Mouse (Mus musculus) megakaryocyte-erythroid progenitor cell, adult 5 weeks (primary cell): ENCODE data around the gene Gfi1. TPM values are rescaled to one million over a fixed set of nuclear protein-coding genes. Genes with fewer than 3 reads are reported as not detected.

Source experiments
- polyA plus RNA-seq: library from polyadenylated mRNA; stranded (reverse); fragments of >175 nt; gene quantifications from 2 replicates; pipeline ENCODE4 v1.2.3, GENCODE M21; 2012

Gene Gfi1
- polyA plus RNA-seq: 86.7 and 138 TPM in 2 replicates

DNA sequence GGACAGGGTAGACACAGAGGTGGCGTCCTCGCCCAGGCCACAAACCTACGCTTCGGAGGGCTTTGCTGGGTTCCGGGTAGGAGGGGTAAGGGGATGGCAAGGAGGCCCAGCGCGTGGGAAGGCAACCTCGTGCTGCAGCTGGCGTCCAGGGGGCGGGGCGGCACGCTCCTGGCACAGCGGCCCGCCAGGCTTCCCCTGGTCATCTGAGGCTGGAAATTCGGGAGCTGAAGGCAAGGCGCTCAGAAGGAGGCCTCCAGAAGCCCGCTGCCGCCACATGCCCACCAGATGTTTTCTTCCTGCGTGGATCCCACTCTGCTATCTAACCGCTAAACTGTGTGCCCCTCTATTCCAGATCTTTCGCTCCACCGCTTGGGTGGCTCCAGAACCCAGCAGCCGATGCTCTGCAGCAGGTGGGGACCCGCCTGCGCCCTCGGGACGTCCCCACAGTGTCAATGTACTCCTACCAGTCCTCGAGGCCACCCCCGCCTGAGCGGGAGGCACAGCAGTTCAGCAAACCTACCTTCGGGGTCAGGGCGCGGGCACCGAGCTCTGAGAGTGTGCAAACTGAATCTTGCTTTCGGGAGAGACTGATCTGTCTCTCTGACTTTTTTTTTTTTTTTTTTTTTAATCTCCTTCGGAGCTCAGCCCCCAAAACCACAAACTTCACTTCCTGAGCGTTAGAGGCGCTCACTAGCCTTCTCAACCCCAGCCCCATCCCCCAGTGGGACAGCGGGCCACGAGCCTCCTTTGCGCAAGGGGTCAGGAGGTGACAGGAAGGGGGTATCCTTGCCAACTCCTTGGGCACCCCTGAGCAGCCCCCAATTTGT is at the start of gene Gfi1:
Gene Gfi1 (minus strand): TSS at position 602 of the 827 bp plus-strand sequence.

Other genes starting within 250 kb of the Gfi1 start
- 0.09 TPM in 1 of 2 replicates, not detected in the other for gene Gm42669, start 218.4 kb downstream of the Gfi1 start, polyA plus RNA-seq
- not detected in 2 replicates for gene 1700028K03Rik, start 191.3 kb downstream of the Gfi1 start, polyA plus RNA-seq
- gene Rpap2, start 128.7 kb downstream of the Gfi1 start, polyA plus RNA-seq: 5.1 and 5.6 TPM in 2 replicates
- 0.64 and 0.88 TPM in 2 replicates for gene Glmn, start 128.1 kb downstream of the Gfi1 start, polyA plus RNA-seq
- gene Ube2d2b, start 104.1 kb upstream of the Gfi1 start, polyA plus RNA-seq: not detected in 2 replicates
- gene Evi5, start 149.1 kb upstream of the Gfi1 start, polyA plus RNA-seq: 2.1 and 2.2 TPM in 2 replicates
- gene Rpl5, start 174.5 kb upstream of the Gfi1 start, polyA plus RNA-seq: 53.2 and 63.9 TPM in 2 replicates